Mouse (Mus musculus): ENCODE measurements around the gene Grem1.

Grem1 gene

DNA sequence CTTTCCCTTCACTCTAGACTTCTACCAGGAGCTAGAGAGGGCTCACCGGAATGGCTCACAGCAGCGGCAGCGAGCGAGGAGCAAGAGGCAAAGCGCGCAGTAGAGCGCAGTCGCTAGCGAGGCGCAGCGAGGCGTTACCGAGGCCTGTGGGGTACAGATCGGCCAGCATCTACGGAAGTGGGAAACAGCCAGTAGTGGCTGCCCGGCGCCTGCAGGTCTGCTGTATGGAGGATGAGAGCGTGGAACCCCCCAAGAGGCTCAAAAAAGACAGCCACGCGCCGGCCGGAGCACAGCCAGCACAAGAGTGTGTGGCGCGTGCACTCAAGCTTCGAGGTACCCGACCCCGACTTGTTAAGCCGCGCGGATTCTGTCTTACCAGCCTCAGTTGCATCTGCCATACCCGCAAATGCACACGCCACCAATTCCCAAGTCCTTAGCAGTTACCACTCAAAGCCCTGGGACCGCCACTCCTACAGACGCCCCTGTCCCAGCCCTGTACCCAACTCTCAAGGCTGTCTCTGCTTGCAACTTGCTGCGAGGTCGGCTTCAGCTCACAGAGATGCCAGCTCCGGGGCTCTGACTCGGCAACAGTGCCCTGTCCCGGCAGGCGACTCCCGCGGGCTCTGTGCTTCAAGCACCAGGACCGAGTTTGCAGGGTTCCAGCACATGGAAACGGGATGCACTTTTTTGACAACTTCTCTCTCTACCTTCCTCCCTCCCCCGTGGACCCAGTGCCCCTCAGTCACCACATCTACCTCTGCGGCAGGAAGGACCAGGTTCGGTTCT lies 728 bp downstream of the Grem1 start:
- DNase-seq (ENCODE audit: low read depth) = no peak

GRCm38 (mm10) chr2:113756924-113757524 lies 1.4 kb downstream of the Grem1 start:
- DNase-seq (ENCODE audit: low read depth) = no peak

DNA sequence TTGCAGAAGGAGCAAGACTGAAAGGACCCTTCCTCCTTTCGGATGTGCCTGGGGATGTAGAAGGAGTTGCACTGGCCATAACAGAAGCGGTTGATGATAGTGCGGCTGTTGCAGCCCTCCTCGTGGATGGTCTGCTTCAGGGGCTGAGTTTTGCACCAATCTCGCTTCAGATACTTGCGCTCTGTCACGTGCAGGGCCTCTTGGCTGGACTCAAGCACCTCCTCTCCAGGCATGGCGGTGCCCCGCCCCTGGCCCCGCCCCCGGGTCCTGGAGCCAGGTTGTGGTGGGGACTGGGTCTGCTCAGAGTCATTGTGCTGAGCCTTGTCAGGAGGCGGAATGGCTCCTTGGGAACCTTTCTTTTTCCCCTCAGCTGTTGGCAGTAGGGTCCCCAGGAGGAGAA lies 8.7 kb downstream of the Grem1 start:
- no peak for DNase-seq (ENCODE audit: low read depth)

DNA sequence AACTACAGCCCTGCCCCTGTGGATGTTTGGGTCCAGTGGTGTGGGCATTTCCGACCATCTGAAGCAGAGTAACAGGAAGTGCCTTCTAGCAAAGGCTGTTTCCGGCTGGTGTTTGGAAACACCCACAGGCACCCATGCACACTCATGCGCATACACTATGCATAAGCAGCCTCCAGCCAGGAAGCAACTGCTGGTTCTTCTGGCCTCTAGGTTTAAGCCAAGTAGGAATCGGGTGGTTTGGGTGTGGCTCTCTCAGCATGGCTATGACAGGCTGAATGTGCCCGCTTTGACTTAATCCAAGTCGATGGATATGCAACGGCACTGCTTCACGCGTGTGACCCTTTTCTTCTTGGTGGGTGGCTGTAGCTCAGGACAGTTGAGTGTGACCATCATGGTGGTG lies 9.1 kb downstream of the Grem1 start:
- no peak for DNase-seq (ENCODE audit: low read depth)

DNA sequence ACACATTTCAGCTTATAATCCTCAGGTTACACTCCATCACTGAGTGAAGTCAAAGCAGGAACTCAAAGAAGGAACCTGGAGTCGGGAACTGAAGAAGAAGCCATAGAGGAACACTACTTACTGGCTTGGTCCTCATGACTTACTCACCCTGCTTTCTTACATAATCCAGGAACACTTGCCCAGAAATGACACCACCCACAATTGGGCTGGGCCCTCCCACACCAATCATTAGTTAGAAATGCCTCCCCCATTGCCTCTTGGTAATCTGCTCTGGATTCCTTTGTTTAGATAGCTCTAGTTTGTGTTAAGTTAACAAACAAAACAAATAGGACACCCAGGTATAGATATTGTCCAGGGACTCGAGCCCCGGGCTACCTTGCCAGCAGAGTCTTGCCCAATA lies 29.9 kb downstream of the Grem1 start:
- DNase-seq (ENCODE audit: low read depth) = peak; percentile 66

DNA sequence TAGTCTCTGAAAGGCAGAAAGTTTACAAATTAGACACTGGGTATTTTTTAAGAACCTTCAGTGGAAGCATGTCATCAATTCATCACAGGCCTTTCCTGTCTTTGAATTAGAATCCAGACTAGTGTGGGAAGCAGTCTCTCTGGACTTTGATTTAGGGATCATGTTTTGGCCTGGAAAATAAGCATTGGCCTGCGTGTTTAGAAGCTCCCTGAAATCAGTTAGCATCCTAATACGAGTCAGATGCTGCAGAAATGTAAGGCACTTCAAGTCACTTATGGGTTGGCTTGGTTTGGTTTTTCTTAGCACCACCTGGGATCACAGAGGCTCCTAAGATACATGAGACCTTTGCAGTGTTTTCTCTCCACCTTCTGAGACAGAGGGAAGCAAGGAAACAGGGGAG lies 43.6 kb downstream of the Grem1 start:
- peak; percentile 27 for DNase-seq (ENCODE audit: low read depth)

- DNase-seq (ENCODE audit: low read depth) = peak; percentile 91
These were observed 45.0 kb downstream of the Grem1 start for GRCm38 (mm10) chr2:113713406-113713805.

GRCm38 (mm10) chr2:113707507-113707906 lies 50.9 kb downstream of the Grem1 start:
- no peak for DNase-seq (ENCODE audit: low read depth)

DNA sequence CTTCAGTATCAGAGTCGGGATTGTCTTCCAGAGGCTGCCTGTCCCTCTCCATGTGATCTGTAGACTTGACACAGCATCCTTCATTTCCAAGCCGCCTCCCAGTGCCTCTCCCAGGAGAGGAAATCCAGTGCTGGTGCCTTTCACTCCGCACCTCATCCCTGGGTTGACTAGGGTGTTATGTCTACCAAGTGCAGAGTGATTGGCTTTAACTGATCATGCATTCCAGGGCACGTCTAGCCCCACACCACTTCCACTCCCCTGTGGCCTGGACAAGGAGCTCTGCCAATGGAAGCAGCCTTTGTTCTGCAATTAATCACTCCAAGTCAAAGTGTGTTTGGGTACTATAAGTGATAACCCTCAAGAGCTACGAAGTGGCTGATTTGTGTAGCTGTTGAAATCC lies 56.9 kb downstream of the Grem1 start:
- DNase-seq (ENCODE audit: low read depth) = no peak

GRCm38 (mm10) chr2:113696647-113697046 lies 61.8 kb downstream of the Grem1 start:
- no peak for DNase-seq (ENCODE audit: low read depth)

- DNase-seq (ENCODE audit: low read depth) = no peak
These were observed 62.2 kb downstream of the Grem1 start for GRCm38 (mm10) chr2:113696222-113696621.

Data from NIH3T3 (cell line).